Comparison of ENCODE assay signal across 19 mouse cellular contexts in the genomic region with DNA sequence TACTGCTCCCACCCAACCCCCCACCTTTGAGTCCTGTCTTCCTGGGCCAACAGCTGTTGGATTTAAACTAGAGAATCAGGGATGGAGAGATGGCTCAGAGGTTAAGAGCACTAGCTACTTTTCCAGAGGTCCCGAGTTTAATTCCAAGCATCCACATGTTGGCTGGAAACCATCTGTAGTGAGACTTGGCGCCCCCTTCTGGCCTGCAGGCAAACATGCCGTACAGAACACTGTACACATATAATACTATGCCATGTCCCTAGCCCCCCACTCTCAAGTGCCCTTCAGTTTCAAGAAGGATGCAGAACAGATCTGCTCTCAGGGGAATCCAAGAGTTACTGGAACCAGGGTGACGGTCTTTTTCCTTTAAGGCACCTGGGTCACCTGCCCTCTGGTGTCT. TPM values are rescaled to one million over a fixed set of nuclear protein-coding genes. Genes with fewer than 3 reads are reported as not detected.
DNase-seq lines count a peak whose midpoint lies in the region; ATAC-seq and TF ChIP-seq lines count a peak whose summit lies in the region.
"Had no signal": no experiment of that assay in that cellular context is flagged by ENCODE, and none has a peak within 500 bp of the region (broad histone marks: within the 10 kb centered on the region; RNA-seq: fewer than 3 reads in every experiment).

No protein-coding gene starts in this region.

- intact Hi-C loops in gastrocnemius, adult 2 months (cut with DNase I) = no loop called here
- intact Hi-C loops in gastrocnemius, postnatal 14 days (cut with DNase I; ENCODE audit: low total_unique reads) = no loop called here
- intact Hi-C loops in left cerebral cortex, postnatal 36 days (cut with DNase I) = no loop called here

- no peak for DNase-seq in gastrocnemius, adult 2 months
- no peak for DNase-seq in gastrocnemius, postnatal 14 days
- no peak for DNase-seq in lung, embryonic 14.5 days
- no peak for DNase-seq in lung, postnatal 25 days (ENCODE audit: low spot score)
- DNase-seq in ES-CJ7 (ENCODE audit: low read depth, low spot score) = peak; percentile 64
- peak; percentile 32 for DNase-seq in induced T-regulatory cell, adult 2 months (ENCODE audit: low read depth)
- DNase-seq in left cerebral cortex, postnatal 36 days (ENCODE audit: low spot score in 2 of 2) = no peak
- DNase-seq: cerebellum, adult 9-11 months; embryo, embryonic 11 days; layer of hippocampus, adult 9-11 months had no signal

- peak; percentile 25; the same call in 1 of the 2 replicates for TF ChIP-seq CTCF in gastrocnemius, adult 2 months (IDR thresholded peaks at IDR 0.05)
- TF ChIP-seq CTCF in lung, embryonic 14.5 days (IDR thresholded peaks at IDR 0.05; ENCODE audit: low read depth) = peak; percentile 42

- H3K9me3 ChIP-seq in lung, embryonic 14.5 days (ENCODE audit: low read depth, low read length) = no peaks in the 10 kb centered on the region
- H3K9me3 ChIP-seq: hindbrain, embryonic 13.5 days; liver, embryonic 15.5 days had no signal

- H3K27me3 ChIP-seq in lung, embryonic 14.5 days (ENCODE audit: insufficient read depth, low read length) = no peaks in the 10 kb centered on the region
- H3K27me3 ChIP-seq: hindbrain, embryonic 13.5 days; Patski had no signal

- no peak overlapping the region for H3K9ac ChIP-seq in lung, embryonic 14.5 days
- H3K9ac ChIP-seq: hindbrain, embryonic 13.5 days; liver, embryonic 15.5 days had no signal

- H3K4me2 ChIP-seq in lung, embryonic 14.5 days = no peak overlapping the region
- H3K4me2 ChIP-seq: hindbrain, embryonic 13.5 days; liver, embryonic 15.5 days had no signal

- WGBS in lung, embryonic 14.5 days = 72% methylated on average over 4 of the region's 4 CpGs

- H3K36me3 ChIP-seq in lung, embryonic 14.5 days (ENCODE audit: insufficient read depth) = no peaks in the 10 kb centered on the region
- H3K36me3 ChIP-seq: hindbrain, embryonic 13.5 days; liver, embryonic 15.5 days had no signal

- H3K4me1 ChIP-seq in lung, embryonic 14.5 days (ENCODE audit: insufficient read depth) = no peaks in the 10 kb centered on the region
- H3K4me1 ChIP-seq: hindbrain, embryonic 13.5 days had no signal

- H3K4me3 ChIP-seq in gastrocnemius, adult 2 months = no peak overlapping the region
- no peak overlapping the region for H3K4me3 ChIP-seq in lung, embryonic 14.5 days (ENCODE audit: low read depth, low read length)
- H3K4me3 ChIP-seq: erythroblast, embryonic 14.5 days; hindbrain, embryonic 13.5 days; liver, embryonic 15.5 days had no signal

- H3K27ac ChIP-seq in gastrocnemius, adult 2 months = no peak overlapping the region
- no peak overlapping the region for H3K27ac ChIP-seq in lung, embryonic 14.5 days (ENCODE audit: low read depth)
- H3K27ac ChIP-seq: hindbrain, embryonic 13.5 days; liver, embryonic 15.5 days had no signal

- no peak for ATAC-seq in lung, embryonic 14.5 days (ENCODE audit: insufficient read depth)
- ATAC-seq in megakaryocyte-erythroid progenitor cell, adult 5-6 weeks (replicated peaks; ENCODE audit: low FRiP score, low TSS enrichment, poor library complexity, severe bottlenecking) = no peak; the same call in 1 of the 2 replicates
- ATAC-seq: Patski had no signal

RNA-seq across cellular contexts. Expression of a gene that starts 10.8 kb away (rescaled TPM):
- not detected for total RNA-seq in gastrocnemius, adult 2 months (2021)
- not detected for total RNA-seq in gastrocnemius, postnatal 14 days (2021)
- not detected in 2 replicates for polyA plus RNA-seq in lung, embryonic 14.5 days (2014; fragmentation: Nextera tagmentation; extraction: Ambion mirVana)
- 1 to 10 TPM in 1 of 2 experiments, under 1 TPM in 1; 0.34 to 1.2 TPM for total RNA-seq in left cerebral cortex, postnatal 36 days (2021)
- not detected in 2 replicates for total RNA-seq in megakaryocyte-erythroid progenitor cell, adult 5-6 weeks (2014; fragmentation: Nextera tagmentation)
- total RNA-seq in megakaryocyte-erythroid progenitor cell, adult 5-6 weeks (2017) = not detected in 2 replicates
- total RNA-seq: adrenal gland, adult 18-20 months had no signal
- polyA plus RNA-seq: erythroblast, embryonic 14.5 days; hindbrain, embryonic 13.5 days; kidney, embryonic 14.5 days; liver, embryonic 15.5 days; Patski; urinary bladder, adult 2 months had no signal

RNA-seq across cellular contexts. Expression of a gene that starts 31.3 kb away (rescaled TPM):
- total RNA-seq in gastrocnemius, adult 2 months (2021) = 1 to 10 TPM; 5.9 to 8.8 TPM
- 10 to 100 TPM; 14.2 to 19.3 TPM for total RNA-seq in gastrocnemius, postnatal 14 days (2021)
- 54.9 and 62.8 TPM in 2 replicates for polyA plus RNA-seq in lung, embryonic 14.5 days (2014; fragmentation: Nextera tagmentation; extraction: Ambion mirVana)
- 10 to 100 TPM; 74.7 to 84.4 TPM for total RNA-seq in left cerebral cortex, postnatal 36 days (2021)
- total RNA-seq in megakaryocyte-erythroid progenitor cell, adult 5-6 weeks (2014; fragmentation: Nextera tagmentation) = 211 and 220 TPM in 2 replicates
- total RNA-seq in megakaryocyte-erythroid progenitor cell, adult 5-6 weeks (2017) = 134 and 194 TPM in 2 replicates

RNA-seq across cellular contexts. Expression of a gene that starts 42.4 kb away (rescaled TPM):
- total RNA-seq in gastrocnemius, adult 2 months (2021) = not detected
- under 1 TPM; 0.13 to 0.14 TPM for total RNA-seq in gastrocnemius, postnatal 14 days (2021)
- polyA plus RNA-seq in lung, embryonic 14.5 days (2014; fragmentation: Nextera tagmentation; extraction: Ambion mirVana) = 1.8 and 2.1 TPM in 2 replicates
- total RNA-seq in left cerebral cortex, postnatal 36 days (2021) = not detected
- 2.3 TPM in 1 of 2 replicates, not detected in the other for total RNA-seq in megakaryocyte-erythroid progenitor cell, adult 5-6 weeks (2014; fragmentation: Nextera tagmentation)
- total RNA-seq in megakaryocyte-erythroid progenitor cell, adult 5-6 weeks (2017) = 0.47 and 9.3 TPM in 2 replicates
- total RNA-seq: left cerebral cortex, postnatal 14 days had no signal
- polyA plus RNA-seq: erythroblast, embryonic 14.5 days had no signal

Comparison
In these comparisons a context has a peak if more than half of its experiments do, and no peak if none do; other contexts are left out.
1. DNase-seq: peak in ES-CJ7 (single experiment) and induced T-regulatory cell, adult 2 months (single experiment); none in gastrocnemius, adult 2 months (single experiment), gastrocnemius, postnatal 14 days (single experiment), lung, embryonic 14.5 days (single experiment), lung, postnatal 25 days (single experiment) and left cerebral cortex, postnatal 36 days (0 of 2).